Comparison of ENCODE assay signal across 8 mouse cellular contexts in the genomic region with DNA sequence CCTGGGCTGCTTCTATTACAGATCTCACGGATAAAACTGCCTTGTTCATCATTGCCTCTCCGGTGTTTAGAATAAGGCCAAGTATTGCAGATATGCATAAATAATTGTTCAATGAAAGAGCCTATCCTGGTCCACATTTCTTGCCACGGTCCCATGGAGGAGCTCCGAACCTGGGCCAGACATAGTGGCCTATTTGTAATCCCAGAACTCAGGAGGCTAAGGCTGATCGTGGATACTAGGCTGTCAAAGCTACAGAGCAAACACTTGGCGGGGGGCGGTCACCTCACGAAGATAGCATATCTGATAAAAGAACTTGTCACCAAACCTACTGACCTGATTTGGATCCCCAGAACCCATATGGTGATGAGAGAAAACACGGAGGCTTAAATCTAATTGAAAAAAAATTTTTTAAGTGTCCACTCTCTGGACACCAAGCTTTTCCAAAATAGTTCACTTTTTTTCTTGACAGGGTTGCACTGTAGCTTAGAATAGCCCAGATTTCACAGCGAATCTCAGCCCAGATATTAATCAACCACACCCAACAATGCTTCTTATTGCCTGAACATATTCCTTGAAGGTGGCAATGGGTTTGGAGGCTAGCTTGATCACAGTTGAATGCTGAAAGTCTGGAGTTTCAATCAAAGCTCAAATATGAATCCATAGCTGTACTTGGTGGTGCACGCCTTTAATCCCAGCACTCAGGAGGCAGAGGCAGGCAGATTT. TPM values are rescaled to one million over a fixed set of nuclear protein-coding genes. Genes with fewer than 3 reads are reported as not detected.
DNase-seq lines count a peak whose midpoint lies in the region; ATAC-seq and TF ChIP-seq lines count a peak whose summit lies in the region.

No protein-coding gene starts in this region.

- TF ChIP-seq CTCF in bone marrow macrophage, adult 2 months (IDR thresholded peaks at IDR 0.05; ENCODE audit: low read depth, low read length): no peak

- H3K27ac ChIP-seq in kidney, embryonic 14.5 days (ENCODE audit: low read depth, low read length): peak overlapping the region; percentile 98
- H3K27ac ChIP-seq in bone marrow macrophage, adult 2 months (ENCODE audit: insufficient read depth, low read depth, low read length): peak overlapping the region; percentile 54
- H3K27ac ChIP-seq in hindbrain, embryonic 11.5 days (ENCODE audit: low read depth, low read length): peak overlapping the region; percentile 96
- peak overlapping the region; percentile 45; the same call in 1 of the 2 replicates for H3K27ac ChIP-seq in midbrain, embryonic 11.5 days (ENCODE audit: low read depth, low read length)

- peak overlapping the region; percentile 49 for H3K4me2 ChIP-seq in kidney, embryonic 14.5 days (replicated peaks; ENCODE audit: low read depth, low read length)
- H3K4me2 ChIP-seq in hindbrain, embryonic 11.5 days (replicated peaks; ENCODE audit: low read depth, low read length): peak overlapping the region; percentile 52
- H3K4me2 ChIP-seq in midbrain, embryonic 11.5 days: peak overlapping the region; percentile 54

- H3K4me3 ChIP-seq in kidney, embryonic 14.5 days (ENCODE audit: low read length): peak overlapping the region; percentile 96
- peak overlapping the region; percentile 52 for H3K4me3 ChIP-seq in bone marrow macrophage, adult 2 months (ENCODE audit: insufficient read depth, low read length)
- H3K4me3 ChIP-seq in hindbrain, embryonic 11.5 days (ENCODE audit: low read depth, low read length): peak overlapping the region; percentile 96
- H3K4me3 ChIP-seq in midbrain, embryonic 11.5 days (ENCODE audit: low read depth, low read length): peak overlapping the region; percentile 96

- peaks cover 20% of the 10 kb centered on the region for H3K4me1 ChIP-seq in kidney, embryonic 14.5 days (ENCODE audit: control insufficient read depth, insufficient read depth, low read length)
- peaks cover 9% of the 10 kb centered on the region for H3K4me1 ChIP-seq in bone marrow macrophage, adult 2 months (ENCODE audit: control insufficient read depth, insufficient read depth, low read length)
- peaks cover 7% of the 10 kb centered on the region for H3K4me1 ChIP-seq in hindbrain, embryonic 11.5 days (replicated peaks; ENCODE audit: control insufficient read depth, insufficient read depth, low read length)
- H3K4me1 ChIP-seq in midbrain, embryonic 11.5 days (ENCODE audit: control insufficient read depth, insufficient read depth, low read length): peaks cover 21% of the 10 kb centered on the region

- peaks cover 62% of the 10 kb centered on the region for H3K36me3 ChIP-seq in kidney, embryonic 14.5 days (ENCODE audit: control insufficient read depth, insufficient read depth, low read length)
- H3K36me3 ChIP-seq in hindbrain, embryonic 11.5 days (ENCODE audit: control insufficient read depth, insufficient read depth, low read length): peaks cover 8% of the 10 kb centered on the region; the same call in 1 of the 2 replicates
- H3K36me3 ChIP-seq in midbrain, embryonic 11.5 days (ENCODE audit: control insufficient read depth, insufficient read depth, low read length): peaks cover 19% of the 10 kb centered on the region

- H3K27me3 ChIP-seq in kidney, embryonic 14.5 days (ENCODE audit: control insufficient read depth, insufficient read depth, low read length): no peaks in the 10 kb centered on the region
- H3K27me3 ChIP-seq in hindbrain, embryonic 11.5 days (ENCODE audit: control insufficient read depth, insufficient read depth, low read length): no peaks in the 10 kb centered on the region
- H3K27me3 ChIP-seq in midbrain, embryonic 11.5 days (ENCODE audit: control insufficient read depth, insufficient read depth, low read length): no peaks in the 10 kb centered on the region

- no peaks in the 10 kb centered on the region for H3K9me3 ChIP-seq in kidney, embryonic 14.5 days (ENCODE audit: control insufficient read depth, low read length)
- no peaks in the 10 kb centered on the region for H3K9me3 ChIP-seq in hindbrain, embryonic 11.5 days (ENCODE audit: control insufficient read depth, low read length)
- no peaks in the 10 kb centered on the region for H3K9me3 ChIP-seq in midbrain, embryonic 11.5 days (ENCODE audit: control insufficient read depth, low read length)

- no peak for TF ChIP-seq POLR2A in bone marrow macrophage, adult 2 months (IDR thresholded peaks at IDR 0.05; ENCODE audit: borderline replicate concordance, low read depth, low read length)

- ATAC-seq in kidney, embryonic 14.5 days (ENCODE audit: low FRiP score, low TSS enrichment): peak; percentile 18; the same call in 1 of the 2 replicates
- ATAC-seq in hindbrain, embryonic 11.5 days (ENCODE audit: low FRiP score): peak; percentile 30
- ATAC-seq in midbrain, embryonic 11.5 days (ENCODE audit: low FRiP score): peak; percentile 38

- no peak for DNase-seq in kidney, postnatal 14 days
- DNase-seq in hindbrain, embryonic 11.5 days (ENCODE audit: low spot score): no peak
- DNase-seq in midbrain, embryonic 11.5 days (ENCODE audit: low spot score, missing footprints): no peak
- no peak for DNase-seq in adrenal gland, adult 18-20 months (ENCODE audit: low spot score in 2 of 2)
- DNase-seq in left cerebral cortex, adult 9 months (ENCODE audit: low spot score in 2 of 2): no peak
- no peak for DNase-seq in frontal cortex, postnatal 14 days (ENCODE audit: low spot score in 2 of 2)

- 25% methylated on average over 11 of the region's 11 CpGs for WGBS in kidney, embryonic 14.5 days
- WGBS in hindbrain, embryonic 11.5 days: 32% methylated on average over 11 of the region's 11 CpGs
- 33% methylated on average over 11 of the region's 11 CpGs for WGBS in midbrain, embryonic 11.5 days

- peak overlapping the region; percentile 94; the same call in 1 of the 2 replicates for H3K9ac ChIP-seq in kidney, embryonic 14.5 days (ENCODE audit: low read depth, low read length)
- H3K9ac ChIP-seq in hindbrain, embryonic 11.5 days (ENCODE audit: low read depth, low read length): peak overlapping the region; percentile 50; the same call in 1 of the 2 replicates
- H3K9ac ChIP-seq in midbrain, embryonic 11.5 days (ENCODE audit: low read length): peak overlapping the region; percentile 91

RNA-seq across cellular contexts. Expression of a gene that starts 0.6 kb away (rescaled TPM):
- 294 and 371 TPM in 2 replicates for polyA plus RNA-seq in kidney, embryonic 14.5 days (2014; fragmentation: Nextera tagmentation; extraction: Ambion mirVana)
- polyA plus RNA-seq in bone marrow macrophage, adult 2 months (2012; ENCODE audit: insufficient read depth, insufficient read length, missing spikeins): 153 and 164 TPM in 2 replicates
- 313 and 330 TPM in 2 replicates for polyA plus RNA-seq in hindbrain, embryonic 11.5 days (2014; fragmentation: Nextera tagmentation; extraction: Ambion mirVana)
- 335 and 336 TPM in 2 replicates for polyA plus RNA-seq in midbrain, embryonic 11.5 days (2014; fragmentation: Nextera tagmentation; extraction: Ambion mirVana)
- total RNA-seq in adrenal gland, adult 18-20 months (2021): 10 to 100 TPM; 75.4 to 85.9 TPM

RNA-seq across cellular contexts. Expression of a gene that starts 4.6 kb away (rescaled TPM):
- 0.15 TPM in 1 of 2 replicates, not detected in the other for polyA plus RNA-seq in kidney, embryonic 14.5 days (2014; fragmentation: Nextera tagmentation; extraction: Ambion mirVana)
- polyA plus RNA-seq in bone marrow macrophage, adult 2 months (2012; ENCODE audit: insufficient read depth, insufficient read length, missing spikeins): 0.74 and 0.85 TPM in 2 replicates
- polyA plus RNA-seq in hindbrain, embryonic 11.5 days (2014; fragmentation: Nextera tagmentation; extraction: Ambion mirVana): 14.6 and 16.3 TPM in 2 replicates
- 10.5 and 11.1 TPM in 2 replicates for polyA plus RNA-seq in midbrain, embryonic 11.5 days (2014; fragmentation: Nextera tagmentation; extraction: Ambion mirVana)
- total RNA-seq in adrenal gland, adult 18-20 months (2021): 10 to 100 TPM; 17.1 to 63.4 TPM

RNA-seq across cellular contexts. Expression of a gene that starts 11.6 kb away (rescaled TPM):
- 0.24 and 0.36 TPM in 2 replicates for polyA plus RNA-seq in kidney, embryonic 14.5 days (2014; fragmentation: Nextera tagmentation; extraction: Ambion mirVana)
- polyA plus RNA-seq in bone marrow macrophage, adult 2 months (2012; ENCODE audit: insufficient read depth, insufficient read length, missing spikeins): 1.9 and 2.8 TPM in 2 replicates
- 0.25 and 0.79 TPM in 2 replicates for polyA plus RNA-seq in hindbrain, embryonic 11.5 days (2014; fragmentation: Nextera tagmentation; extraction: Ambion mirVana)
- polyA plus RNA-seq in midbrain, embryonic 11.5 days (2014; fragmentation: Nextera tagmentation; extraction: Ambion mirVana): 0.20 and 0.43 TPM in 2 replicates
- under 1 TPM; 0.53 to 0.64 TPM for total RNA-seq in adrenal gland, adult 18-20 months (2021)

RNA-seq across cellular contexts. Expression of a gene that starts 16.1 kb away (rescaled TPM):
- 87.5 and 94.5 TPM in 2 replicates for polyA plus RNA-seq in kidney, embryonic 14.5 days (2014; fragmentation: Nextera tagmentation; extraction: Ambion mirVana)
- polyA plus RNA-seq in bone marrow macrophage, adult 2 months (2012; ENCODE audit: insufficient read depth, insufficient read length, missing spikeins): 392 and 412 TPM in 2 replicates
- 114 and 119 TPM in 2 replicates for polyA plus RNA-seq in hindbrain, embryonic 11.5 days (2014; fragmentation: Nextera tagmentation; extraction: Ambion mirVana)
- 87.8 and 91.5 TPM in 2 replicates for polyA plus RNA-seq in midbrain, embryonic 11.5 days (2014; fragmentation: Nextera tagmentation; extraction: Ambion mirVana)
- 10 to 100 TPM; 93.7 to 95.0 TPM for total RNA-seq in adrenal gland, adult 18-20 months (2021)

RNA-seq across cellular contexts. Expression of a gene that starts 26.7 kb away (rescaled TPM):
- 2.0 and 2.6 TPM in 2 replicates for polyA plus RNA-seq in kidney, embryonic 14.5 days (2014; fragmentation: Nextera tagmentation; extraction: Ambion mirVana)
- 20.8 and 27.0 TPM in 2 replicates for polyA plus RNA-seq in bone marrow macrophage, adult 2 months (2012; ENCODE audit: insufficient read depth, insufficient read length, missing spikeins)
- polyA plus RNA-seq in hindbrain, embryonic 11.5 days (2014; fragmentation: Nextera tagmentation; extraction: Ambion mirVana): 0.97 and 1.4 TPM in 2 replicates
- polyA plus RNA-seq in midbrain, embryonic 11.5 days (2014; fragmentation: Nextera tagmentation; extraction: Ambion mirVana): 0.57 and 0.86 TPM in 2 replicates
- 1 to 10 TPM; 2.7 to 4.3 TPM for total RNA-seq in adrenal gland, adult 18-20 months (2021)

Comparison
In these comparisons a context has a peak if more than half of its experiments do, and no peak if none do; other contexts are left out.
1. H3K27ac ChIP-seq: peak in every context shown above with its lines; median percentile 98 in kidney, embryonic 14.5 days; 96 in hindbrain, embryonic 11.5 days; 54 in bone marrow macrophage, adult 2 months; 45 in midbrain, embryonic 11.5 days.